Mouse (Mus musculus) liver, adult (tissue): ENCODE measurements around the gene Ccdc121.

Experiments
- GATA4 ChIP-seq: IDR thresholded peaks from 2 replicates; pipeline ENCODE4 v1.6.1; 2014; ENCODE audit warnings: mild to moderate bottlenecking, low read length; ENCODE audit not compliant: insufficient replicate concordance

Gene Ccdc121

GRCm38 (mm10) chr1:181511307-181511706 is at the start of gene Ccdc121:
Gene Ccdc121 (minus strand): TSS chr1:181511451.
- no peak for TF ChIP-seq GATA4

DNA sequence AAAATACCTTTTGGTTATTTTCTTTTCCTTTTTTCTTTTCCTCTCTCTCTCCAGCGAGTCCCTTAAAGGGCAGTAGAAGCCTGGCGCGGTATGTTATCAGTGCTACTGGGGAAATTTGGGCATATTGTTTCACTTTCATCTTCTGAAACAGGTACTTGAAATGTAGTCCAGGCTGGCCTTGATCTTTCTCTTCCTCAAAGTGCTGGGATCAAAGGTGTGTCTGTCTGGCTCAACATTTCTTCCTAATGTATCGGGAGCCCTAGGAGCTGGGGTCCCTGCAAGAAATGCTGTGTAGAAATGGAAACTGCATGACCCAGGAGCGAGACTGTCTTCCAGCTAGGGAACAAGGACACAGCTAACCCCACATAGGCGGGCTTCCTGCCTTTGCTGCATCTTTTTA is 49.1 kb upstream of the Ccdc121 start:
- no peak for TF ChIP-seq GATA4

DNA sequence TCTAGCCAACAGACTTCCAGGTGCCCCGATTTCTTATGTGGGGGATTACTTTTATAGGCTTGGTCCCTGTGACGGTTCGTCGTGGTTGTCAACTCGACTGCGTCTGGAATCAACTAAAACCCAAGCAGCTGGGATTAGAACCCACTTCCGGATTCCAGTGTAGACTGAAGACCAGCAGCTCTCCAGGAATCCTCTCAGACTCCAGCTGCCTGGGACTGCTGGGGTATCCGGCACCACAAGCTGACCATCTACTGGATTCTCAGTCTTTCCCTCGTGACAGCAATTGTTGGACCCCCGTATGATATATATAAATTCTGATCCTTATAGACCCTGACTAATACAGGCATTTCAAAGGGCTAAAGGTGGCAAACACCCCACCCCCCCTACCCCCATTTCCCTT is 48.4 kb upstream of the Ccdc121 start:
- no peak for TF ChIP-seq GATA4

- TF ChIP-seq GATA4 = no peak
Measured at GRCm38 (mm10) chr1:181555475-181555874, 44.2 kb upstream of the Ccdc121 start.

DNA sequence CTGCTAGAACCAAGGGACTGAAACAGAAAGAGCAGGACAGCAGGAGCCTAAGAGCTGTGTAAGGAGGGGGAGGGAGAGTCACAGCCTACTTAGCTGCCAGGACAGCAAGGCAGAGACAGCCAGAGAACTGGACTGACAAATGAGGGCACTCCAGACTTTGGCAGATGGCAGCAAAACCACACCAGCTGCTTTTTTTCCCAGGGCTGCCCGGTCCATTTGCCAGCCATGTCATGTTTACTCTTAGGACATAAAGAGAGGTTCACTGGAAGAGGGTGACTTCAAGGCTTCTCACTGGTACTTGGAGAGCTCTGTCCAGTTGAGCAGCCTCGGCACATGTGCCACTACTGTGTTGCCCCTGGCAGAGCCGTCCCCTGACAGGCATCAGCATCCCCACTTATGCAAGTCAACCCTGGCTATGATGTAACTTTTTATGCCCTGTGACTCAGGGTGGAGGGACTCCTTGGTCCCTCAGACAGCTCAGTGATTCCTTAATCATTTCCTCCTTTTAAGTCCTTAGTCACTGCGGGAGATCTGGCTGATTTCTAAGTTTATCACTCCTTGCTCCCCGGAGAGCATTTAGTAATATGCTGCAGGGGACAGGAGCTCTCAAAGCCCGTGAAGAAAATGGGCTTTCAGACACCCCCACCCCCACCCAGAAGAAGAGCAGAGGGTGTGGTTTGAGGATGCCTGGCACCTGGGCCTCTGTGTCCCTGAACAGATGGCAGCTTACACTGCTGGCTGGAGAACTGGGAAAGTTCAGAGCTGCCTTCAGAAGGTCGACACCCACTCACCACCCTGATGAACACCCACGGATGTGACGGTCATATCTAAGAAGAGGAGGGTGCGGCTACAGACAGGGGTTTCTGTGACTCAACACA is 41.5 kb upstream of the Ccdc121 start:
- TF ChIP-seq GATA4 = no peak

DNA sequence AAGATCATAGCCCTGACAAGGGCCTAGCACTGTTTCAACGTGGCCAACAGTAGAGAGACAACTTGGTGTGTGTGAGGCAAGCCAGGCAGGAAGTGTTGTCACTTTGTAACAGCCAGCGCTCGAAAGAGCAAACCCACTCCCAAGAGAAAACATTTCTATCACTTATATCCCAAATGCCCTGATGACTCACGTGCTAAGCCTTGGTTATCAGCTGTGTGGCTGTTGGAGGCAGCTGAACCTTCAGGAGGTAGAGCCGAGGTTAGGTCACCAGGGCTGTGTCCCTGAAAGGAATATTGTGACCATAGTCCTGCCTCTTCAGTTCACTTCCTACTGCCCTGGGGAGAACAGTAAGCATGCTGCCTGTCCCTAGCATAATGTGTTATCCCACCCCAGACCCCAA is 39.6 kb upstream of the Ccdc121 start:
- no peak for TF ChIP-seq GATA4

- TF ChIP-seq GATA4 = no peak
Measured at GRCm38 (mm10) chr1:181549987-181550386, 38.7 kb upstream of the Ccdc121 start.

- no peak for TF ChIP-seq GATA4
Measured at GRCm38 (mm10) chr1:181545044-181545772, 34.0 kb upstream of the Ccdc121 start.

DNA sequence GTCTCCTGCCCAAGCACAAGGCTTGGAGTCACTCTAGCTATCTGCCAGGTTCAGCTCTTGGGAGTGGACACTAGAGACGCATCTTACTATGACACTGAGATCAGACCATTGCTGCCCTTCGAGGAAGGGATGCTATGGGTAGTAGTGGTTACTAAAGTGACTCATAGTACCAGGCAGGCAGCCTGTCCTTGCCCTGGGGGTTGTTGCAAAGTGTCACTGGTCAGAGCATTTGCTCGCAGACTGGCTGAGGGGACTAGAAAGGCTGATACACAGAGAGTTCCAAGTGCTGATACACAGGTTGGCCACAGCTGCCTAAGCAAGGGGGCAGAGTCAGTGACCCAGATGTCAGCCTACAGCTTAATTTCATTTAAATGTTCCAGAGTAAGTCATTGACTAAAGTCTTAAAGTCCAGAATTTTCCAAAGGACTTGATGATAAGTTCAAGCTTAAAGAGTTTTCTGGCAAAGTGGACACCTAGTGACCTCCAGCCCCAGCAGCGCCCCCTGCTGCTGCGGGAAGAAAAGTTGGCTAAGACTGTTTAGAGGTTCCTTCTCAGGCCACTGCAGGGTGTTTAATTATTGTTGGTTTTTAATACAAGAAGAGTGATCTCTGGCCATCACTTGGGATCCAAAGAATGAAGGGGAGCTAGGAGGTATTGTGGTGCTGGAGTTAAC is 32.6 kb upstream of the Ccdc121 start:
- TF ChIP-seq GATA4 = no peak

- no peak for TF ChIP-seq GATA4
Measured at GRCm38 (mm10) chr1:181539846-181540769, 28.9 kb upstream of the Ccdc121 start.

GRCm38 (mm10) chr1:181537627-181538525 is 26.6 kb upstream of the Ccdc121 start:
- no peak for TF ChIP-seq GATA4

GRCm38 (mm10) chr1:181535165-181535873 is 24.1 kb upstream of the Ccdc121 start:
- TF ChIP-seq GATA4 = no peak

DNA sequence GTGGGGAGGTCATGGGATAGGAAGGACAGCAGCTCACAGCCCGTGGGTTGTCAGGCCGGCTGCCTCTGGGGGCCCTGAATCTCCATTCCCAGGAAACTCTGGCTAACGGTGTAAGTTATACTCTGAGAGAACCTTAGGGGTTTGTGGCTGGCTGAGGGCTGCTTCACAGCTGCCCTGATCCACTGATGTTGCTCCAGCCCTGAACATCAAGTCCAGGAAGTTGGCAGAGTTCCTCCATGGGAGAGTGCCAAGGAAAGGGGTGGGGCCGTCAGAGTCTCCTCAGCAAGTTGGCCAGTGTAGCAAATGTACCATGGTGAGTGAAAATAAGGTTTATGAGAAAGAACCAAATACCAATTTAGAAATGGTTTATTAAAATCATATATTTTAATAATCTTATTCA is 18.1 kb upstream of the Ccdc121 start:
- no peak for TF ChIP-seq GATA4
